Mouse (Mus musculus) bone marrow macrophage, adult 2 months (primary cell): ENCODE results near the gene Vat1.

Source experiments
- CTCF ChIP-seq: IDR thresholded peaks from 2 replicates; pipeline ENCODE4 v1.5.1; 2012; ENCODE audit warnings: low read depth, mild to moderate bottlenecking, low read length, moderate library complexity
- POLR2A ChIP-seq: IDR thresholded peaks from 2 replicates; pipeline ENCODE4 v1.6.1; 2012; ENCODE audit warnings: mild to moderate bottlenecking, low read depth, low read length, borderline replicate concordance

GRCm38 (mm10) chr11:101471926-101472325 lies 5.9 kb upstream of the Vat1 start:
- TF ChIP-seq CTCF (no peak), POLR2A (no peak)
